Mouse (Mus musculus): ENCODE measurements at regions not wholly inside any gene's neighbourhood (a gene's known extent, or its start where the extent isn't known, plus 50 kb on each side); places are given as distances from the start of the nearest gene placed in this dataset.

DNA sequence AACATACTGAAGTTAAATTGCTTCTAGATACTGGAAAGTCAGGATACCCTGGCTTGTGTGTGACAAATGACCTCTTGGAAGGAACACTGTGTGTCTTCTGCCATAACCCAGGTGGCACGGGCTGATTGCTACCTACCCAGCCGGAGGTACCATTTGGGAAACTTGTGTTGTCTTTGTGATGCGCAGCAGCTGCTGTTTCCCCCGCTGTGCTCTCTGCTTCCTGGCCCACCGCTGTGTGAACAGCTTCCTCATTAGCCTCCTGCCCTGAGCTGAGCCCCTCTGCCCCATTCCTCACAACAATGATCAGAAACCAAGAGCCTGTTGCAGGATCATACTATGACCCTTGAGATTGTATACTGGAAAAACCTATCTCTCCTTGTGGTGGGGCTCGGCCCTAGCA lies 51.9 kb upstream of the Cldn5 start:
- no peak for ATAC-seq (ENCODE audit: insufficient read depth, low FRiP score, low TSS enrichment)
- no peak for DNase-seq (ENCODE audit: low spot score)
- 21% methylated on average over 6 of the region's 6 CpGs for WGBS
- Histone ChIP-seq H3K9me3 (ENCODE audit: control insufficient read depth, low read length) (no peaks in the 10 kb centered on the region), H3K27me3 (ENCODE audit: control insufficient read depth, insufficient read depth, low read length) (no peaks in the 10 kb centered on the region), H3K4me3 (ENCODE audit: low read depth, low read length) (no peak overlapping the region), H3K27ac (ENCODE audit: low read depth, low read length) (no peak overlapping the region), H3K36me3 (ENCODE audit: control insufficient read depth, insufficient read depth, low read length) (no peaks in the 10 kb centered on the region), H3K9ac (ENCODE audit: low read length) (no peak overlapping the region), H3K4me1 (ENCODE audit: control insufficient read depth, insufficient read depth, low read length) (no peaks in the 10 kb centered on the region), H3K4me2 (ENCODE audit: low read depth) (no peak overlapping the region)
